Mouse (Mus musculus) frontal cortex, postnatal 10 days (tissue): ENCODE data around the gene Erich3.
"Not testable (repeated sequence)": the region's sequence is repeated elsewhere in the genome, so short reads cannot be mapped to it uniquely, and the experiment has no call there.

Experiments
- DNase-seq, 2 experiments: peaks; one replicate each; pipeline ENCODE4 v3.0.0; 2022; ENCODE audit warnings: low spot score in 2 of 2, mixed read lengths in 1 of 2

The Erich3 gene

GRCm38 (mm10) chr3:154663545-154663944 lies at the start of gene Erich3:
Gene Erich3, plus strand, starts transcription at chr3:154663859.
- DNase-seq: no peak

GRCm38 (mm10) chr3:154614771-154615170 lies 48.9 kb upstream of the Erich3 start:
- DNase-seq: no peak

- no peak for DNase-seq
Measured at GRCm38 (mm10) chr3:154615304-154615703, 48.4 kb upstream of the Erich3 start.

- DNase-seq: no peak
Measured at GRCm38 (mm10) chr3:154616106-154616505, 47.6 kb upstream of the Erich3 start.

- DNase-seq: no peak
Measured at GRCm38 (mm10) chr3:154628284-154628683, 35.4 kb upstream of the Erich3 start.

- DNase-seq: not testable (repeated sequence)
Measured at GRCm38 (mm10) chr3:154631281-154631680, 32.4 kb upstream of the Erich3 start.

- no peak for DNase-seq
Measured at GRCm38 (mm10) chr3:154633091-154633490, 30.6 kb upstream of the Erich3 start.

- DNase-seq: peak in 1 of 2 experiments; percentile 33
Measured at GRCm38 (mm10) chr3:154646638-154647442, 16.8 kb upstream of the Erich3 start.

GRCm38 (mm10) chr3:154647443-154647780 lies 16.2 kb upstream of the Erich3 start:
- no peak for DNase-seq

GRCm38 (mm10) chr3:154649411-154650285 lies 14.0 kb upstream of the Erich3 start:
- no peak for DNase-seq

- peak in 1 of 2 experiments; percentile 23 for DNase-seq
Measured at GRCm38 (mm10) chr3:154651192-154651821, 12.4 kb upstream of the Erich3 start.

- peak; percentile 64 to 82 for DNase-seq
Measured at GRCm38 (mm10) chr3:154652581-154653420, 10.9 kb upstream of the Erich3 start.

- DNase-seq: no peak
Measured at GRCm38 (mm10) chr3:154653454-154653853, 10.2 kb upstream of the Erich3 start.

- DNase-seq: no peak
Measured at GRCm38 (mm10) chr3:154654284-154654683, 9.4 kb upstream of the Erich3 start.

- DNase-seq: no peak
Measured at GRCm38 (mm10) chr3:154654901-154655300, 8.8 kb upstream of the Erich3 start.

- no peak for DNase-seq
Measured at GRCm38 (mm10) chr3:154655711-154656110, 7.9 kb upstream of the Erich3 start.

GRCm38 (mm10) chr3:154663976-154664581 lies 420 bp downstream of the Erich3 start:
- peak; percentile 59 to 61 for DNase-seq

- DNase-seq: no peak
Measured at GRCm38 (mm10) chr3:154664636-154665035, 977 bp downstream of the Erich3 start.

GRCm38 (mm10) chr3:154668485-154668884 lies 4.8 kb downstream of the Erich3 start:
- no peak for DNase-seq

- no peak for DNase-seq
Measured at GRCm38 (mm10) chr3:154670584-154670983, 6.9 kb downstream of the Erich3 start.

GRCm38 (mm10) chr3:154671013-154671412 lies 7.4 kb downstream of the Erich3 start:
- DNase-seq: no peak
